Mouse (Mus musculus) hindbrain, embryonic 10.5 days (tissue): Measurements from ENCODE around the gene Aurka. TPM values are rescaled to one million over a fixed set of nuclear protein-coding genes. Genes with fewer than 3 reads are reported as not detected.

Experiments used
- polyA plus RNA-seq: library from polyadenylated mRNA; unstranded; fragments of >200 nt; fragmentation: Nextera tagmentation; extraction: Ambion mirVana; gene quantifications from 2 replicates; pipeline ENCODE4 v1.2.1, GENCODE M21; 2016

Gene Aurka
- polyA plus RNA-seq, 1 experiment from 2014 or later, result 168 TPM

Other genes with a start within 250 kb of the Aurka start
- not detected in 2 replicates for gene Mc3r, start 122.0 kb downstream of the Aurka start, polyA plus RNA-seq
- gene Fam210b, start 25.0 kb downstream of the Aurka start, polyA plus RNA-seq, result 32.6 and 34.0 TPM in 2 replicates
- gene Cstf1, start 146 bp upstream of the Aurka start, polyA plus RNA-seq, result 49.7 and 54.8 TPM in 2 replicates
- gene Cass4, start 23.3 kb upstream of the Aurka start, polyA plus RNA-seq, result 0.12 and 0.26 TPM in 2 replicates
- gene Rtf2, start 70.0 kb upstream of the Aurka start, polyA plus RNA-seq, result 89.3 and 98.1 TPM in 2 replicates
- gene Gcnt7, start 88.1 kb upstream of the Aurka start, polyA plus RNA-seq, result 1.6 and 1.8 TPM in 2 replicates
- gene Fam209, start 102.0 kb upstream of the Aurka start, polyA plus RNA-seq, result 0.25 TPM in 1 of 2 replicates, not detected in the other
- gene Tfap2c, start 179.1 kb upstream of the Aurka start, polyA plus RNA-seq, result 3.3 and 5.5 TPM in 2 replicates